Mouse (Mus musculus) testis, adult 2 months (tissue): ENCODE data around the gene Relt.

ENCODE experiments used
- CTCF ChIP-seq: fragments of 200-500 bp; IDR thresholded peaks from 2 replicates; pipeline ENCODE4 v1.5.1; 2012; ENCODE audit warnings: low read depth, mild to moderate bottlenecking, inconsistent platforms, low read length, moderate library complexity; ENCODE audit not compliant: control insufficient read depth, insufficient read depth, insufficient replicate concordance
- POLR2A ChIP-seq: fragments of 200-500 bp; IDR thresholded peaks from 2 replicates; pipeline ENCODE4 v1.6.1; 2012; ENCODE audit warnings: low read depth, mild to moderate bottlenecking, inconsistent platforms, low read length, moderate library complexity; ENCODE audit not compliant: control insufficient read depth

DNA sequence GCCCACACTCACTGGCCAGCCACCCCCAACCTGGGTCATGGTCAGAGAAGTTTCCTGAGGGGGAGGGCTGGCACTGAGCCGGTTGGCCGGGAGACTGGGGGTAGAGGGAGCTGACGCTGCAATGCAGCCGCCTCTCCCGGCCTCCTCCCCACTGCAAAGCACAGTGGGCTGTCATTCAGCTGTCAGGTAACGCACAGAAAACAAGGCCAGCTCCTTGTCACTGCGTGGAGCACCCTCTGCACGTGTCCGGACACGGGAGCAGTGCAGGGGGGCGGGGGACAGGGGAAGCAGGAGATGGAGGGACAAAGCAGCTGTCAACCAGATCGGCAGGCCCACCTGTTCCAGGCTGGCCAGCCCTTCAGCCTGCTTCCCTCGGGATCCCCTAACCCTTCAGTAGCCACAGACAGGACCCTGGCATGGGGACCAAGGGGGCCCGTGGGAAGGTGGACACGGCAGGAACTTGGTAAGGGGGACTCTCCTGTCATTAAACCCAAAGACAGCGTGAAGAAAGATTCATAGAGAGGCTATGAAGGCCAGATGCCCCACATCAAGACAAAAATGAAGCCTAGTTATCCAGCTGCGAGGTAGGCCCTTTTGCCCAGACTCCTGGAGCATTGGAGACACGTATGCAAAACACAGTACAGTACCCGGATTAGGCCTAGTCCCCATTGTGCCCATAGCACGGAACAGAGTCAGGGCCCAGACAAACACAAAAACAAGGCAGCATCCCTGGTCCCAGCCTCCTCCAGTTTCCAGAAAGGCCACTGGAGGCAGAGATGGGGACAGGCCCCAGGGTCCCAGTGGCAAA is 30.2 kb upstream of the Relt start:
- TF ChIP-seq CTCF, result no peak
- no peak for TF ChIP-seq POLR2A
